Comparison of ENCODE assay signal across 10 mouse cellular contexts in the genomic region with DNA sequence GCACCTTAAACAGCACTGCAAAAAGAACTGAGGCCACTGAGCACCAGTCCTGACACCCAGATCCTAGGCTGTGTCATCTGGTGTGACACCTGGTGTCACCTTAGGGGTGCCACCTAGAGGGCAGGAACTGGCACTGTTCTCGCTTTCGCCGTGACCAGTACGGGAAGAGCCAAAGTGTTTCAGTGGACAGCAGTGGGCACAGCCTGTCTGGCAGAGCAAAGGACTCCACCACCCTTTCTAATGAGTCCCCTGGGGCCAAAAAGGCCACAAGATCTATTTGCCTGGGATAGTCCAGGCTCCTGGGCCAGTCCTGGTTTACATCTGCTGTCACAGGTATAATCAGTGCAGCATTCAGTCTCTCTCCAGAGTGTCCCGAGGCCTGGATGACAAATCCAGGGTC.
DNase-seq lines count a peak whose midpoint lies in the region; ATAC-seq and TF ChIP-seq lines count a peak whose summit lies in the region.
"Had no signal": no experiment of that assay in that cellular context is flagged by ENCODE, and none has a peak within 500 bp of the region (broad histone marks: within the 10 kb centered on the region; RNA-seq: fewer than 3 reads in every experiment).

No protein-coding gene starts in this region.

- WGBS in liver, postnatal 0 days (ENCODE audit: insufficient replicate concordance): 83% methylated on average over 5 of the region's 5 CpGs
- 82% methylated on average over 5 of the region's 5 CpGs for WGBS in liver, embryonic 12.5 days (ENCODE audit: insufficient replicate concordance)
- 15% methylated on average over 5 of the region's 5 CpGs for WGBS in cerebellum, adult 2 months
- WGBS in embryonic facial prominence, embryonic 12.5 days: 52% methylated on average over 5 of the region's 5 CpGs

- no peak overlapping the region for H3K27ac ChIP-seq in liver, postnatal 0 days (ENCODE audit: low read depth)
- no peak overlapping the region for H3K27ac ChIP-seq in liver, embryonic 12.5 days
- no peak overlapping the region for H3K27ac ChIP-seq in cerebellum, adult 2 months (ENCODE audit: insufficient read depth, low read length)
- H3K27ac ChIP-seq in embryonic facial prominence, embryonic 12.5 days: no peak overlapping the region
- H3K27ac ChIP-seq: lung, embryonic 15.5 days had no signal

- no peaks in the 10 kb centered on the region for H3K4me1 ChIP-seq in liver, postnatal 0 days (ENCODE audit: insufficient read depth)
- H3K4me1 ChIP-seq in liver, embryonic 12.5 days: no peaks in the 10 kb centered on the region
- H3K4me1 ChIP-seq in cerebellum, adult 2 months (ENCODE audit: control insufficient read depth, insufficient read depth, low read length): peaks cover 25% of the 10 kb centered on the region
- peaks cover 10% of the 10 kb centered on the region for H3K4me1 ChIP-seq in embryonic facial prominence, embryonic 12.5 days

- peaks cover 56% of the 10 kb centered on the region for H3K36me3 ChIP-seq in liver, postnatal 0 days (replicated peaks; ENCODE audit: insufficient read depth, low read length)
- peaks cover 40% of the 10 kb centered on the region for H3K36me3 ChIP-seq in liver, embryonic 12.5 days
- H3K36me3 ChIP-seq in embryonic facial prominence, embryonic 12.5 days: 0 out of 2 replicates have a peak, but pooled peaks cover 3% of the 10 kb centered on the region
- H3K36me3 ChIP-seq: lung, embryonic 15.5 days had no signal

- TF ChIP-seq EP300 in liver, postnatal 0 days (IDR thresholded peaks at IDR 0.05; ENCODE audit: low read depth): no peak

- H3K9me3 ChIP-seq in liver, postnatal 0 days (ENCODE audit: low read length): peaks cover 5% of the 10 kb centered on the region; the same call in 1 of the 2 replicates
- peaks cover 6% of the 10 kb centered on the region for H3K9me3 ChIP-seq in liver, embryonic 12.5 days (replicated peaks)
- H3K9me3 ChIP-seq in embryonic facial prominence, embryonic 12.5 days: no peaks in the 10 kb centered on the region
- H3K9me3 ChIP-seq: G1E had no signal

- ATAC-seq in liver, postnatal 0 days: no peak
- no peak for ATAC-seq in liver, embryonic 12.5 days
- ATAC-seq in embryonic facial prominence, embryonic 12.5 days (ENCODE audit: insufficient number of reproducible peaks, insufficient read depth, low FRiP score, low TSS enrichment): peak; percentile 38
- ATAC-seq in megakaryocyte-erythroid progenitor cell, adult 5-6 weeks (replicated peaks; ENCODE audit: low FRiP score, low TSS enrichment, poor library complexity, severe bottlenecking): no peak

- no peak overlapping the region for H3K4me3 ChIP-seq in liver, postnatal 0 days (ENCODE audit: low read depth, low read length)
- no peak overlapping the region for H3K4me3 ChIP-seq in liver, embryonic 12.5 days
- no peak overlapping the region for H3K4me3 ChIP-seq in cerebellum, adult 2 months (replicated peaks; ENCODE audit: insufficient read depth, low read depth, low read length)
- H3K4me3 ChIP-seq in embryonic facial prominence, embryonic 12.5 days: no peak overlapping the region
- H3K4me3 ChIP-seq: lung, embryonic 15.5 days had no signal

- 0 out of 2 replicates have a peak, but pooled peaks have one; percentile 15 for TF ChIP-seq CTCF in liver, postnatal 0 days (IDR thresholded peaks at IDR 0.05; ENCODE audit: low read depth)
- 0 out of 2 replicates have a peak, but pooled peaks have one; percentile 26 for TF ChIP-seq CTCF in cerebellum, adult 2 months (IDR thresholded peaks at IDR 0.05; ENCODE audit: borderline replicate concordance, insufficient read depth, low read depth, low read length)

- no peak for TF ChIP-seq POLR2A in cerebellum, adult 2 months (IDR thresholded peaks at IDR 0.05; ENCODE audit: borderline replicate concordance, insufficient read depth, low read length)

- no peak overlapping the region for H3K9ac ChIP-seq in liver, postnatal 0 days (replicated peaks)
- H3K9ac ChIP-seq in liver, embryonic 12.5 days: no peak overlapping the region
- H3K9ac ChIP-seq in embryonic facial prominence, embryonic 12.5 days: no peak overlapping the region
- H3K9ac ChIP-seq: lung, embryonic 15.5 days had no signal

- H3K27me3 ChIP-seq in liver, postnatal 0 days (ENCODE audit: insufficient read depth, low read length): no peaks in the 10 kb centered on the region
- H3K27me3 ChIP-seq in liver, embryonic 12.5 days (replicated peaks): no peaks in the 10 kb centered on the region
- no peaks in the 10 kb centered on the region for H3K27me3 ChIP-seq in cerebellum, adult 2 months (ENCODE audit: control insufficient read depth, insufficient read depth, low read length)
- no peaks in the 10 kb centered on the region for H3K27me3 ChIP-seq in embryonic facial prominence, embryonic 12.5 days
- H3K27me3 ChIP-seq: lung, embryonic 15.5 days had no signal

- H3K4me2 ChIP-seq in liver, postnatal 0 days (ENCODE audit: low read depth, low read length): no peak overlapping the region
- H3K4me2 ChIP-seq in liver, embryonic 12.5 days: no peak overlapping the region
- H3K4me2 ChIP-seq in embryonic facial prominence, embryonic 12.5 days (replicated peaks): no peak overlapping the region
- H3K4me2 ChIP-seq: lung, embryonic 15.5 days had no signal

- DNase-seq in liver, postnatal 0 days: no peak
- peak; percentile 83 to 84 for DNase-seq in cerebellum, adult 2 months
- peak; percentile 7 for DNase-seq in lung, postnatal 36 days
- no peak for DNase-seq in thymus, postnatal 10 days (ENCODE audit: low spot score in 2 of 2)
- DNase-seq in embryo, embryonic 11 days: no peak

Comparison
In these comparisons a context has a peak if more than half of its experiments do, and no peak if none do; other contexts are left out.
1. DNase-seq: peak in cerebellum, adult 2 months (2 of 2) and lung, postnatal 36 days (single experiment); none in liver, postnatal 0 days (single experiment), thymus, postnatal 10 days (0 of 2) and embryo, embryonic 11 days (single experiment).